Mouse (Mus musculus): ENCODE results near the gene Ngef. TPM values are rescaled to one million over a fixed set of nuclear protein-coding genes. Genes with fewer than 3 reads are reported as not detected.

Ngef gene
- polyA plus RNA-seq, 1 experiment: not detected

DNA sequence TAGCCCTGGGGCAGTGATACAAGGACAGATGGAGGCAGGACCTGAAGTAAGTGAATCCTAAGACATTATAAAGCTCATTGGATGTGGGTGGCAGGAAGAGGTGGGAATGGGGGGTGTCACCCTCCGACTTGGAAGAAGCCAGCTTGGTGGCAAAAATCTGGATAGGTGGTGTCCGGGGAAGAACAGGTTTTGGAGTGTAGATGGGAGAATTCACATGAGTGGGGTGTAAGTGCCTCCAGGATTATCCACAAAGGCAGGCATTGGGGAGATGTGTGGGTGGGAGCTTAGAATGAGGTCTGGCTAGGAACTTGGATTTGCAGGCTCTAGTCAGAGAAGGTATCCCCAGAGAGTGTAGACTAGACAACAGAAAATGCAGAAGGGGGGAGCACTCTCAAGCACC lies 31.6 kb upstream of the Ngef start:
- peaks cover 7% of the 10 kb centered on the region for H3K4me1 ChIP-seq (ENCODE audit: control insufficient read depth)
- peaks cover 3% of the 10 kb centered on the region; the same call in 1 of the 2 replicates for H3K27me3 ChIP-seq (ENCODE audit: control insufficient read depth)
- H3K4me3 ChIP-seq (replicated peaks): no peak overlapping the region
- H3K9me3 ChIP-seq (ENCODE audit: control insufficient read depth, low read length): no peaks in the 10 kb centered on the region
- no peak for TF ChIP-seq TAL1 (IDR thresholded peaks at IDR 0.05; ENCODE audit: low read length)
- TF ChIP-seq GATA1 (IDR thresholded peaks at IDR 0.05; ENCODE audit: low read length): no peak
- no peaks in the 10 kb centered on the region for H3K36me3 ChIP-seq (ENCODE audit: control insufficient read depth)

DNA sequence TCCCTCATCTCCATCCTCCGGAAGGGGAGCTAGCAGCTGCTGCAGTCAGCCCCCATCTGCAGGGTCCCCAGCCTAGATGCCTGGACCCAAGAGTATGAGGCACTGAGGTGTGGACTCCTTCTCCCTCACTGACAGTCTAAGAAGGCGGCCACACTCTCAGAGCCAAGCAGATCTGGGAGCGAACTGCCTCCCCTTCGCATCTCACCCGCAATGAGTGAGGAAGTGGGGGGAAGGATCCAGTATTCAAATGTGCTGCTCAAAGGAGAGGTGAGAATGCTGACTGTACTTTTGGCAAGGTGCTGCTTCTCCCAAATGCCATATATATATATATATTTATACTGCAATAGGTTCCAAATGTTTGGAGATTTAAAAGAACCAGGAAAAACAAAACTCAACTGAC lies 29.7 kb upstream of the Ngef start:
- no peaks in the 10 kb centered on the region for H3K9me3 ChIP-seq (ENCODE audit: control insufficient read depth, low read length)
- H3K4me1 ChIP-seq (ENCODE audit: control insufficient read depth): peaks cover 7% of the 10 kb centered on the region
- peaks cover 3% of the 10 kb centered on the region; the same call in 1 of the 2 replicates for H3K27me3 ChIP-seq (ENCODE audit: control insufficient read depth)
- H3K36me3 ChIP-seq (ENCODE audit: control insufficient read depth): no peaks in the 10 kb centered on the region
- no peak for TF ChIP-seq TAL1 (IDR thresholded peaks at IDR 0.05; ENCODE audit: low read length)
- TF ChIP-seq GATA1 (IDR thresholded peaks at IDR 0.05; ENCODE audit: low read length): no peak
- no peak overlapping the region for H3K4me3 ChIP-seq (replicated peaks)

DNA sequence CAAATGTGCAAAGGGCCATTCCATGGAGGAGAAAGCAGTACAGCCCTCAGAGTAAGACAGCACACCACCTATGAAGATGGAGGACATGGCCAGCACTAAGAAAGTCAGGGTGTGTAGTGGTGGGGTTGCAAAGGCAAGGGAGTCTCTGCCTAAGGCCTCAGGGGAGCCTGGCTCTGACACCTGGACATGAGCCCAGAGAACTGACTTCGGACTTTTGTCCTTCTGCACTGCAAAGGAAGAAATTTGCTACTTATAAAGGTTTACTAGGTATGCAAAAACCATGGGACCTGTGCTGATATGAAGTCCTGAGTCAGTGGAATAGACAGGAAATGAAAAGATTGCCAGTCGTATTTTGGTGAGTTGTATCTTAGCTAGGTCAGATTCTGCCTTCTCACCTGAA lies 28.1 kb upstream of the Ngef start:
- Histone ChIP-seq H3K4me1 (ENCODE audit: control insufficient read depth) (no peaks in the 10 kb centered on the region), H3K27me3 (ENCODE audit: control insufficient read depth) (no peaks in the 10 kb centered on the region), H3K36me3 (ENCODE audit: control insufficient read depth) (no peaks in the 10 kb centered on the region), H3K9me3 (ENCODE audit: control insufficient read depth, low read length) (no peaks in the 10 kb centered on the region), H3K4me3 (replicated peaks) (no peak overlapping the region)
- TF ChIP-seq TAL1 (IDR thresholded peaks at IDR 0.05; ENCODE audit: low read length) (no peak), GATA1 (IDR thresholded peaks at IDR 0.05; ENCODE audit: low read length) (no peak)

DNA sequence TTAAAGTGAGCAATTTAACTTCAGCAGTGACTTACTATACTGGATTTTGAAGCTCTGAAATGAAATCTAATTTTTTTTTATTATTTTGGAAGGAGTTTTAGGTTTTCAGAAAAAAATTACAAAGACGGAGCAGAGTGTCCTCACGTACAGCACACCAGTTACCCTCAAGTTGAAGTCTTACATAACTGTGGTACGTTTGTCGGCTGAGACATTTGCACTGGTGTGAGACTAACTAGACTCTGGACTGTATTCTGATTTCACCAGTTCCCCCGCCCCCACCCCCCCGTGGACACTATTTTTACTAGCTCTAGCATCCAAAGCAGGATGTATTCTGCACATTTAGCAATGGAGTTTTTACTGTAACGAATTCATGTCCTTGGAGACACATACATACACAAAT lies 26.9 kb upstream of the Ngef start:
- H3K9me3 ChIP-seq (ENCODE audit: control insufficient read depth, low read length): no peaks in the 10 kb centered on the region
- H3K4me3 ChIP-seq (replicated peaks): no peak overlapping the region
- no peaks in the 10 kb centered on the region for H3K36me3 ChIP-seq (ENCODE audit: control insufficient read depth)
- H3K27me3 ChIP-seq (ENCODE audit: control insufficient read depth): no peaks in the 10 kb centered on the region
- no peaks in the 10 kb centered on the region for H3K4me1 ChIP-seq (ENCODE audit: control insufficient read depth)
- TF ChIP-seq GATA1 (IDR thresholded peaks at IDR 0.05; ENCODE audit: low read length) (no peak), TAL1 (IDR thresholded peaks at IDR 0.05; ENCODE audit: low read length) (no peak)

- H3K36me3 ChIP-seq (ENCODE audit: control insufficient read depth): no peaks in the 10 kb centered on the region
- H3K4me3 ChIP-seq (replicated peaks): no peak overlapping the region
- H3K9me3 ChIP-seq (ENCODE audit: control insufficient read depth, low read length): no peaks in the 10 kb centered on the region
- H3K27me3 ChIP-seq (ENCODE audit: control insufficient read depth): no peaks in the 10 kb centered on the region
- TF ChIP-seq TAL1 (IDR thresholded peaks at IDR 0.05; ENCODE audit: low read length) (no peak), GATA1 (IDR thresholded peaks at IDR 0.05; ENCODE audit: low read length) (no peak)
- peaks cover 8% of the 10 kb centered on the region for H3K4me1 ChIP-seq (ENCODE audit: control insufficient read depth)
Measured at GRCm38 (mm10) chr1:87594671-87595070, 21.0 kb upstream of the Ngef start.

- H3K27me3 ChIP-seq (ENCODE audit: control insufficient read depth): no peaks in the 10 kb centered on the region
- no peak for TF ChIP-seq GATA1 (IDR thresholded peaks at IDR 0.05; ENCODE audit: low read length)
- no peak for TF ChIP-seq TAL1 (IDR thresholded peaks at IDR 0.05; ENCODE audit: low read length)
- no peaks in the 10 kb centered on the region for H3K36me3 ChIP-seq (ENCODE audit: control insufficient read depth)
- no peaks in the 10 kb centered on the region for H3K9me3 ChIP-seq (ENCODE audit: control insufficient read depth, low read length)
- no peak overlapping the region for H3K4me3 ChIP-seq (replicated peaks)
- H3K4me1 ChIP-seq (ENCODE audit: control insufficient read depth): peaks cover 8% of the 10 kb centered on the region
Measured at GRCm38 (mm10) chr1:87594261-87594660, 20.6 kb upstream of the Ngef start.

DNA sequence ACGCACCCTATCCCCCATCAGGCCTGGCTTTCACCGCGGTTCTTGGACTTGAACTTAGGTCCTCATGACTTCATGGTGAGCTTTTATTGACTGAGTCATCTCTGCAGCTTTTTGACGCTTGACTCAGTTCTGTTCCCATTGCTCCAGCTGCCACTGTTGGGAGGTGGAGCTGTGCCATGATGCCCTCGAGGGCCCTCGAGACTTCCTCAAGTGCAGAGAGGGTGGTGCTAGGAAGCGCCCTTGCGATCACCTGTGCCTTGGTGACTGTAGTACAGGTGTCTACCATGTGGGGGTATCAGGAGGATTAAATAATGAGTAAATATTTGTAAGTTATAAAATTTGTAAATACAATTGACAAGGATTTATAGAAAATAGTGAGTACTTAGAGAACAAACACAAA lies 16.3 kb upstream of the Ngef start:
- Histone ChIP-seq H3K27me3 (ENCODE audit: control insufficient read depth) (no peaks in the 10 kb centered on the region), H3K9me3 (ENCODE audit: control insufficient read depth, low read length) (no peaks in the 10 kb centered on the region), H3K4me1 (ENCODE audit: control insufficient read depth) (peaks cover 8% of the 10 kb centered on the region), H3K4me3 (replicated peaks) (no peak overlapping the region), H3K36me3 (ENCODE audit: control insufficient read depth) (no peaks in the 10 kb centered on the region)
- no peak for TF ChIP-seq GATA1 (IDR thresholded peaks at IDR 0.05; ENCODE audit: low read length)

GRCm38 (mm10) chr1:87589162-87589561 lies 15.5 kb upstream of the Ngef start:
- Histone ChIP-seq H3K4me3 (replicated peaks) (no peak overlapping the region), H3K9me3 (ENCODE audit: control insufficient read depth, low read length) (no peaks in the 10 kb centered on the region), H3K36me3 (ENCODE audit: control insufficient read depth) (no peaks in the 10 kb centered on the region), H3K27me3 (ENCODE audit: control insufficient read depth) (no peaks in the 10 kb centered on the region), H3K4me1 (ENCODE audit: control insufficient read depth) (peaks cover 1% of the 10 kb centered on the region; the same call in 1 of the 2 replicates)
- TF ChIP-seq GATA1 (IDR thresholded peaks at IDR 0.05; ENCODE audit: low read length): no peak
- no peak for TF ChIP-seq TAL1 (IDR thresholded peaks at IDR 0.05; ENCODE audit: low read length)

GRCm38 (mm10) chr1:87580824-87581223 lies 7.2 kb upstream of the Ngef start:
- Histone ChIP-seq H3K4me3 (replicated peaks) (no peak overlapping the region), H3K36me3 (ENCODE audit: control insufficient read depth) (no peaks in the 10 kb centered on the region), H3K9me3 (ENCODE audit: control insufficient read depth, low read length) (no peaks in the 10 kb centered on the region), H3K27me3 (ENCODE audit: control insufficient read depth) (peaks cover 2% of the 10 kb centered on the region; the same call in 1 of the 2 replicates), H3K4me1 (ENCODE audit: control insufficient read depth) (peaks cover 17% of the 10 kb centered on the region)
- no peak for TF ChIP-seq GATA1 (IDR thresholded peaks at IDR 0.05; ENCODE audit: low read length)
- no peak for TF ChIP-seq TAL1 (IDR thresholded peaks at IDR 0.05; ENCODE audit: low read length)

- no peak overlapping the region for H3K4me3 ChIP-seq (replicated peaks)
- peaks cover 17% of the 10 kb centered on the region for H3K4me1 ChIP-seq (ENCODE audit: control insufficient read depth)
- no peaks in the 10 kb centered on the region for H3K36me3 ChIP-seq (ENCODE audit: control insufficient read depth)
- H3K9me3 ChIP-seq (ENCODE audit: control insufficient read depth, low read length): no peaks in the 10 kb centered on the region
- peaks cover 2% of the 10 kb centered on the region; the same call in 1 of the 2 replicates for H3K27me3 ChIP-seq (ENCODE audit: control insufficient read depth)
- TF ChIP-seq TAL1 (IDR thresholded peaks at IDR 0.05; ENCODE audit: low read length) (no peak), GATA1 (IDR thresholded peaks at IDR 0.05; ENCODE audit: low read length) (no peak)
Measured at GRCm38 (mm10) chr1:87578965-87579364, 5.3 kb upstream of the Ngef start.

All from erythroblast, embryonic 14.5 days (primary cell).